Mouse (Mus musculus) myocyte (in vitro differentiated cells): Measurements from ENCODE around the gene Aff3. TPM values are rescaled to one million over a fixed set of nuclear protein-coding genes. Genes with fewer than 3 reads are reported as not detected.

Experiments used
- H3K27me3 ChIP-seq: one replicate; pipeline ENCODE4 v1.6.1; 2011; ENCODE audit not compliant: control insufficient read depth, insufficient read depth, insufficient read length
- H3K36me3 ChIP-seq: one replicate; pipeline ENCODE4 v1.6.1; 2011; ENCODE audit not compliant: control insufficient read depth, insufficient read depth
- H3K4me2 ChIP-seq: one replicate; pipeline ENCODE4 v1.6.1; 2011; ENCODE audit warnings: low read depth, control low read depth
- H3K4me3 ChIP-seq: one replicate; pipeline ENCODE4 v1.5.1; 2011; ENCODE audit warnings: mild to moderate bottlenecking, control low read depth, moderate library complexity
- H3K79me2 ChIP-seq: one replicate; pipeline ENCODE4 v1.6.1; 2011; ENCODE audit not compliant: control insufficient read depth, insufficient read depth
- H3ac ChIP-seq: one replicate; pipeline ENCODE4 v1.6.1; 2011; ENCODE audit not compliant: control insufficient read depth, insufficient read length
- CEBPB ChIP-seq: IDR thresholded peaks from 2 replicates; pipeline ENCODE4 v1.6.1; 2011; ENCODE audit warnings: mild to moderate bottlenecking, moderate library complexity; ENCODE audit not compliant: poor library complexity, insufficient read depth, severe bottlenecking
- E2F4 ChIP-seq: IDR thresholded peaks from one replicate; pipeline ENCODE4 v1.6.1; 2011; ENCODE audit warnings: mild to moderate bottlenecking, control low read depth, moderate library complexity; ENCODE audit not compliant: insufficient read depth
- MAX ChIP-seq: IDR thresholded peaks from one replicate; pipeline ENCODE4 v1.6.1; 2011; ENCODE audit warnings: low read depth, mild to moderate bottlenecking, control low read depth
- MYOD1 ChIP-seq, 3 experiments: IDR thresholded peaks; one replicate each; pipeline ENCODE4 v1.6.1; 2011; ENCODE audit warnings: control low read depth in 2 of 3, low read depth in 2 of 3, mild to moderate bottlenecking in 2 of 3, moderate library complexity in 1 of 3; ENCODE audit not compliant: insufficient read length in 2 of 3, control insufficient read depth in 1 of 3
- MYOG ChIP-seq, 3 experiments: IDR thresholded peaks; one replicate each; pipeline ENCODE4 v1.6.1; 2011; ENCODE audit warnings: control low read depth in 2 of 3, low read depth in 2 of 3, mild to moderate bottlenecking in 2 of 3; ENCODE audit not compliant: insufficient read length in 2 of 3, control insufficient read depth in 1 of 3, insufficient read depth in 1 of 3
- POLR2A ChIP-seq: IDR thresholded peaks from one replicate; pipeline ENCODE4 v1.6.1; 2011; ENCODE audit warnings: low read depth, mild to moderate bottlenecking, control low read depth, moderate library complexity; ENCODE audit not compliant: insufficient read length
- POLR2AphosphoS2 ChIP-seq: IDR thresholded peaks from one replicate; pipeline ENCODE4 v1.6.1; 2011; ENCODE audit warnings: low read depth, control low read depth; ENCODE audit not compliant: insufficient read length
- REST ChIP-seq: IDR thresholded peaks from one replicate; pipeline ENCODE4 v1.6.1; 2011; ENCODE audit warnings: mild to moderate bottlenecking, control low read depth, moderate library complexity; ENCODE audit not compliant: insufficient read depth, insufficient read length
- SRF ChIP-seq: IDR thresholded peaks from one replicate; pipeline ENCODE4 v1.6.1; 2011; ENCODE audit warnings: low read depth; ENCODE audit not compliant: control insufficient read depth, insufficient read length
- TCF12 ChIP-seq: IDR thresholded peaks from one replicate; pipeline ENCODE4 v1.6.1; 2011; ENCODE audit warnings: mild to moderate bottlenecking, control low read depth; ENCODE audit not compliant: poor library complexity, insufficient read depth, severe bottlenecking
- TCF3 ChIP-seq: IDR thresholded peaks from one replicate; pipeline ENCODE4 v1.6.1; 2011; ENCODE audit warnings: low read depth, control low read depth; ENCODE audit not compliant: insufficient read length
- USF1 ChIP-seq: IDR thresholded peaks from one replicate; pipeline ENCODE4 v1.6.1; 2011; ENCODE audit warnings: low read depth, mild to moderate bottlenecking, control low read depth, moderate library complexity
- polyA plus RNA-seq: library from polyadenylated mRNA; unstranded; fragments of >200 nt; fragmentation: generic; extraction: Trizol; gene quantifications from one replicate; pipeline ENCODE4 v1.2.1, GENCODE M21; 2012; ENCODE audit warnings: missing spikeins

Aff3 gene
- polyA plus RNA-seq, 1 experiment: not detected

DNA sequence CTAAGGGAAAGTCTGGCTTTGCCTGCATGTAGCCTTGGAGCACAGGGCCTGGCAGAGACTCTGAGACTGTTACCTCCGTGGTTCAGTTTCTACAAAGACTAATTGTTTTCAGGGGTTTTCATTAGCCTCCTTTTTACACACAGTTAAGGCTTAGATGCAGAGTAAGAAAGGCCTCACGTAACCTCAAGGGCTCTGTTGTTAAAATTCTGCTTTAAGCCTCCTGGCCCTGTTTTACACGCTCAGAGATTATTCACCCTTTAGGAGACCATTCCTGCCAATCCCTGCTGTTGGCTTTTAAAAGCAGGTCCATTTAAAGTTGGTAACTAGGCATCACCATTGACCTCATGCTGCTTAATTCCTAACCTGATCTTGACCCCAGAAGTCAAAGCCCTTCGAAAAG is 22.5 kb downstream of the Aff3 start:
- Histone ChIP-seq H3K4me3 (no peak overlapping the region), H3ac (no peak overlapping the region), H3K27me3 (no peaks in the 10 kb centered on the region), H3K36me3 (no peaks in the 10 kb centered on the region), H3K4me2 (no peak overlapping the region), H3K79me2 (no peaks in the 10 kb centered on the region)
- TF ChIP-seq TCF12: no peak

DNA sequence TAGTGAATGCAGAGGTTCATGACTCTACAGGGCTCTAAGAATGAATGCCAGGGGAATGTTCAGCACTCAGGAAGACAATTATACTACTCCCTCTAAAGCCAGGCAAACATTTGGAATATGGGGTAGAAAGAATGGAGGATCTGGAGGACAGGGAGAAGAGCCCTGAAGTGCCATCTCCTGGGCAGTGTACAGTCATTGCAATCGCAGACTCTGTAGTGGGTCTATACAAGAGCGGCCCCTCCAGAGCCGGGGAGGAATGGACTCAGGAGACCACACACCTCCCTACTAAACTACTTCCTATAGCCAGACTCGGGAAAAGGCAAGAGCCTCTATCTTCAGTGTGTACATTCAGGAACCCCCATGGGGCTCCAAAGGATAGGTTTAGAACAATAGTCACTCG is 25.1 kb downstream of the Aff3 start:
- Histone ChIP-seq H3K4me3 (no peak overlapping the region), H3K36me3 (no peaks in the 10 kb centered on the region), H3ac (no peak overlapping the region), H3K27me3 (peaks cover 9% of the 10 kb centered on the region), H3K79me2 (no peaks in the 10 kb centered on the region), H3K4me2 (no peak overlapping the region)
- no peak for TF ChIP-seq SRF

DNA sequence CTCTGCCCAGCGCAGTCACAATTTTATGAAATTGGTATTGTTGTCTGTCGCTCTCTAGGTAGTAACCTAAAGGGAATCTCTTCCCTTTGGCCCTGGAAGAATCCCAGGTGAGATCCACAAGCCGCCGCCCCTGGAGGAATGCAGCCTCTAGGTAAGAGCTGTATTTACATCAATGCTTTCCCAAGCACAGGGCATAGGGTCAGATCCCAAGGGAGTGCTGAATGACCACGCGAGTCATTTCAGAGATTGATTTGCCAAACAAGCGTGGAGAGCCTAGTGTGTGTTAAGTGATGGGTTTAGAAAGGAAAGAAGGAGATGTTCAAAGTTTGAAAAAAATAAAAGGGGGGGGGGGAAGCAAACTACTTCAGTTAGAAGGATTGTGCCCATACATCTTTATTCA is 29.2 kb downstream of the Aff3 start:
- TF ChIP-seq CEBPB (no peak), REST (no peak), MYOD1 (IDR thresholded peaks at IDR 0.05; ENCODE audit: control insufficient read depth in 1 of 3, insufficient read length in 2 of 3, low read depth in 2 of 3) (no peak), TCF12 (no peak), TCF3 (no peak), USF1 (no peak), MAX (no peak), E2F4 (no peak), SRF (no peak), POLR2AphosphoS2 (no peak), MYOG (IDR thresholded peaks at IDR 0.05; ENCODE audit: control insufficient read depth in 1 of 3, insufficient read depth in 1 of 3, insufficient read length in 2 of 3, low read depth in 2 of 3) (no peak), POLR2A (no peak)
- no peak overlapping the region for H3K4me3 ChIP-seq
- H3K27me3 ChIP-seq: peaks cover 9% of the 10 kb centered on the region
- no peaks in the 10 kb centered on the region for H3K79me2 ChIP-seq
- no peaks in the 10 kb centered on the region for H3K36me3 ChIP-seq
- H3ac ChIP-seq: no peak overlapping the region
- H3K4me2 ChIP-seq: no peak overlapping the region

DNA sequence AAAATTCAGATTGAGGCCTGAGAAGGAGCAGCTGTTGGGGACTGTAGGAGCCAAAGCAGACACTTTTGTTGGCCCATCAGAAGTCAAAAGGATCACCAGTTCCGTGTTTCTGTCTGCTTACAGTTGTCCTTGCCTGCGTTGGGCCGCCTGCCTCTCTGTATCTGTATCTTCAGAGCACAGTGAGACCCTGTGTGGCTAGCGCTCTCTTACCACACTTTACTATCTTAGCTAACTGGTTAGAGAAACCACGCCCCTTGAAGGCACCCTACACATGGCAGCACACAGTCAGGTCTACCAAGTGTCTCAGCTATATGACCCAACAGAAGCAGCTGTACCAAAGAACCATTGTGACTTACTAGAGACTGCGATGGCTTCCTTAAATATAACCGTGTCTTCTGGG is 30.7 kb downstream of the Aff3 start:
- H3K27me3 ChIP-seq: peaks cover 9% of the 10 kb centered on the region
- no peaks in the 10 kb centered on the region for H3K36me3 ChIP-seq
- H3K79me2 ChIP-seq: no peaks in the 10 kb centered on the region
- no peak overlapping the region for H3K4me3 ChIP-seq
- no peak overlapping the region for H3K4me2 ChIP-seq
- TF ChIP-seq MYOD1 (IDR thresholded peaks at IDR 0.05; ENCODE audit: control insufficient read depth in 1 of 3, insufficient read length in 2 of 3, low read depth in 2 of 3) (no peak), POLR2A (no peak), MYOG (IDR thresholded peaks at IDR 0.05; ENCODE audit: control insufficient read depth in 1 of 3, insufficient read depth in 1 of 3, insufficient read length in 2 of 3, low read depth in 2 of 3) (no peak), TCF12 (no peak), POLR2AphosphoS2 (no peak), USF1 (no peak), MAX (no peak), TCF3 (no peak), E2F4 (no peak), SRF (no peak), REST (no peak), CEBPB (no peak)
- no peak overlapping the region for H3ac ChIP-seq

DNA sequence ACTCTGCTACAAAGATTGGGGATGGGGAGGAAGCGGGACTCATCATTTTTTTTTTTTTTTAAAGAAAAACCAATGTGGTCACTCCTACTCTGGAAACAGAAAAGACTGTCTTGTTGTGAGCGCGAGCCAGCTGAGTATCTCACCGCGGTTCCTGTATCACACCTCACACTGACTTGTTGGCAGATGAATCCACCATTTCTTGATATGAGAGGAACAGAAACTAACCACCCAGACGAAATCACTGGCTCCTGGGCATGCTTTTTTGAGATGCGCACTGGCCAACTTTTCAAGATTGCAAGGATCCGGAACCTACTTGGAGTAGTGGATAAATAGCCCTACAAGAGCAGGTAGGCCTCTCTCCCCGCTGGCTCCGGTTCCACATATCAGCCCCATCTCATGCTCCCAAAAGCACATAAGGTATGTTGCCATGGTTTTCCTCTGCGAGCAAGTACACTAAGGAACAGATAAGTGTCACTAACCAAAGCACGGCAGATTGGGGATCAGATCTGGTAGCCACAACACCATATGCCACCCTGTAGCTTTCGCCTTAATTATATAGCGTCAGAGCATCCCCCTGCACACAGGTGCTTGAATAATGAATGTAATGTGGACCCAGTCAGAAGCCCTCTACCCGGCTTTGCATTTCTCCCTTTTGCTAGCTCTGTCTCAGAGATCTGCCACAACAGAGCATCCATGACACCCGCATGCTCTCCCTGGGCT is 32.1 kb downstream of the Aff3 start:
- Histone ChIP-seq H3K4me3 (no peak overlapping the region), H3K4me2 (no peak overlapping the region), H3K36me3 (no peaks in the 10 kb centered on the region), H3K27me3 (peaks cover 19% of the 10 kb centered on the region), H3K79me2 (no peaks in the 10 kb centered on the region), H3ac (no peak overlapping the region)
- TF ChIP-seq MYOG (IDR thresholded peaks at IDR 0.05; ENCODE audit: control insufficient read depth in 1 of 3, insufficient read depth in 1 of 3, insufficient read length in 2 of 3, low read depth in 2 of 3) (no peak), USF1 (no peak)
